Mouse (Mus musculus): ENCODE data around the gene Alpk1.

Alpk1 gene

DNA sequence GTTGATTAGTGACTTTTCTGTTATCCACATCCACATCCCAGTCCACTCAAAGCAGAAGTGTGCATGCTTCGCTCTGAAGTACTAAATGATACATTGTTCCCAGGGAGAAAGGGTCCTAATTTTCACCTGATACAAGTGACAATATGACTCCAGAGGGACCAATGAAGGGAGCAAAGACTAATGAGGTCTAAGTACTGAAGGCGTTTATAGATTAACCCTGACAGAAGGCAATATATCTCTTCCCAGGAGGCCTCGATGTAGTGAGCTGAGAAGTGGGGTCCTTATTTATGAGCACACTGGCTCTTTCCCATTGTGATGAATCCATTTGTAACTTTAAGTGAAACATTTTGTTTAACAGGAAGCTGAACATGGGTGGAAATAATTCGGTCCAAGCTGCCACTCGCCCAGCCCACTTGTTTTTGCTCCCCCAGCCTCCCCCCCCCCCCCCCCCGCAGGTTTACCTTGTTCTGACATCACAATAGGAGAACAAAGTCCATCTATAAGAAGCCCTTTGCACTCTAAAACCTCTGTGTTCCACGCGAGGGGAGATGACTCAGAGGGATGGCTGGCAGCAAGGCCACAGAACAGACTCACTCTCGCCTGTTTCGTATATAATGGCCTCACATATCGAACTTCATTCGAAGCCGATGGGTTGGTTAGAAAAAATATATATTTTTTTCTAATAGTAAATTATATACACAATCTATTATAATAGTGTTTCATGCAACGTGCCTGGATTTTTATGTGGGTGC lies 36.5 kb downstream of the Alpk1 start:
- no peak for DNase-seq

DNA sequence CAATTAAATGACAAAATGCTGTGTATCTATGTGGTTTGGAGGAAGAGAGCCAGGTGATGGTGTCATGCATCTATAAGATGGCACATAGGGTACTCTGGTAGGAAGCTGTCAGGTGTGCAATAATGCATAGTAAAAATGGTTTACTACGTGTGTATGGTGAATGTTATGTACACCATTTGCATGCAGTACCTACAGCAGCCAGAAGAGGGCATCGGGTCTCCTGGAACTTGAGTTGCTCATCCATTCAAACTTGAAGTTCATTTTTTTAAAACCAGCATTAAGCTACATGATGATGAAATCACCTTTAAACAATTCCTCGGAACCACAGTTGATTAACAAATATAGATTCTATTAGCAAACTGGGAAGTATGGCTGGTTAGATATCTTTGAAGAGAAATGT lies 38.9 kb downstream of the Alpk1 start:
- DNase-seq = no peak

DNA sequence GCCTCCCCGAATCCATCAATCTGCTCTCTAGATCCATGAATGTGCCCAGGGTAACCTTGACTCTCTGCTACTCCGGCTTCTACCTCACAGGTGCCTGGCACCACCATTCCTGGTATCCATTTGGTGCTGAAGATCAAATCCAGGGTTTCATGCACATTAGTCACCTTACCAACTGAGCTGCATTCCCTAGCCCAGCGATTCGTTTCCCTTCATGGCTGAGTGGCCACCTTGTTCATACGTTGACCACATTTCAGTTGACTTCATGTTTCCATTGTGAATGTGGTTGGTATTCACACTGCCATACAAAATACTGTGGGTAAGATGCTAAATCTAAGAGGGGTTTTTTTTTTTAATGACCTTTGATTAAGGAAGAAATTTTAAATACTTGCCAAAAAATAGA lies 42.5 kb downstream of the Alpk1 start:
- DNase-seq = no peak

DNA sequence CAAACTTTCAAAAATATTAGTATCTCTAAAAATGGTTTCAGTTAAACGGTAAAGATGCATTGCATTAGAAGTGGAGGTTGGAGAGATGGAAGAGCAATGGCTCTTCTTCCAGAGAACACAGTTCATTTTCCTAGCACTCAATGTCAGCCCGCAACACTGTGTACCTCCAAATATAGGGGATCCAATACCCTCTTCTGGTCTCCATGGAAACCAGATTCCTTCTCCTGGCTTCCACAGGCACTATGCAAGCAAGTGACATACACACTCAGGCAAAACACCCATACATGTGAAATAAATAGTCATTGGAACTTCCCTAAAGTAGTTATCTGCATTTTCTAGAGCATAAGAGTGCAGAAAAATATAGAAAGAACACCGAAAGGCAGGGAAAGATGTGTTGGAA lies 44.9 kb downstream of the Alpk1 start:
- DNase-seq = no peak

DNA sequence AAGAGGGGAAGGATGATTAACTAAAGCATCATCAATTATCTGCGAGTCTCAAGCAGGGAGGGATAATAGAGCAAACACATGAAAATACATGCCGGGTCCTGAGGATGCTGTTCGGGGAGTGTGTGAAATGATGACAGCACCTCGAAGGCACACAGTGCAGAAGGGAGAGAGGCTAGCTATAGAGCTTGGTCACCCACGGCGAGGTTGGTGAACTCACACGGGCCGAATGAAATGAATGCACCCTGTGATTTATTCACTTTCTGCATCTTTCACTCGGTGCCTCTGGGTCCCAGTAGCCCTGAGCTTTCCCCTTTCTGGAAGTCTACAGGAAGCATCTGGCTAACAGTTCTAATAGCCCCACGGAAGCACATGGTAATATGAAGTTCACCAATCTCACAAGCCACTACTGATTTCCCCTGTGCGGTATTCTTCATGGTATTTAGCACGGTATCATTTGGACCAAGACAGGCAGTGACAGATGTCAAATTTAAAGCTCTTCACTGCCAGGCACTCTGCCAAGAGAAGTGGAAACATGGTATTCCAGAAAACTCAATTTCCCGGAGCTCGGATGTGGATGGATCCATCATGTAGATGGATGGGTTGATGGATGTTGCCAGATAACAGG lies 50.7 kb downstream of the Alpk1 start:
- DNase-seq = no peak

DNA sequence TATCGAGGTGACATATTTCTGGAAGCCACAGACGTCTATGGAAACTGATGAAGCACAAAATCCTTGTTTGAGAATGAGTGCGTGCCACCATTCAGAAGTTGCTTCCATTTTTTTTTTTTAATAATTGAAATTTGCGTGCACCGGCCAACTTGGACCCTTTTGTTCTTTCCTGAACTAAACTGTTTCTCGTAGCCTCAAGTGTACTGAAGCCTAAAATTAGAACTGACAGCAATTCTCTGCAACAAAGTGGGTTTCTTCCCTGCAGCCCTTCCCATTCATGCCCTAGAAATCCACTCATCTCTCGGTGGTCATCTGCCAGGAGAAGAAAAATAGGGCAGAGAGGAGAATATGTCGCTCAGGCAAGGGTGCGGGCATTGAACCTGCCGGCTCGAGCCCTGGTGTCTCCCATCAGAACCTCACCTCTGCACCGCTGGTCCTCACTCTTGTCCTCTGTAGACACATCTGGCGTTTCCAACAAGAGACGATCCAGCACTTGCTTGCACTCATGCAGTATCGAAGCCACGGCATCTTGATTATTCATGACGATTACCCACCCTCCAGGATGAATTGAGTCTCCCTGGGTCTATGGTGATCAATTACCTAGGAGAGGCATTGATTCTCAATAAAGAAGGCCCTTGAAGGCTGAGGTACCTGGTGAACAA lies 51.3 kb downstream of the Alpk1 start:
- DNase-seq = no peak

DNA sequence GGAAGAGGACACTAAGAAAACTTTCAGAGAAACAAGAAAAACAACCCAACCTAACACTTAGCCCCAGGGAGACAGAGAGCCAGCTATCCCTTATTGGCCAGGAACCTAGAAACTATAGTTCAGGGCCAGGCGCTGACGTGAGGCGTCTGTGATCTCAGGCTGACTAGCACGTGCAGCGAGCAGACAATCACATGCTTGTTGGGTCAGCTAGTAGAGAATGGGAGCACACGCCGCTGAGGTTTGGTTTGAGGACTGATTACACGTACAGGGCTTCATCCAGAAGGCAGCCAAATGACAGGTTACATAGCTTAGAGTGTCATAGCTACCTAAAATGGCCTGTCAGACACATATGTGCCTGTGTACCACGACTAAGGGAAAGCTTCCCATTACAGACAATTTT lies 52.3 kb downstream of the Alpk1 start:
- DNase-seq = no peak

DNA sequence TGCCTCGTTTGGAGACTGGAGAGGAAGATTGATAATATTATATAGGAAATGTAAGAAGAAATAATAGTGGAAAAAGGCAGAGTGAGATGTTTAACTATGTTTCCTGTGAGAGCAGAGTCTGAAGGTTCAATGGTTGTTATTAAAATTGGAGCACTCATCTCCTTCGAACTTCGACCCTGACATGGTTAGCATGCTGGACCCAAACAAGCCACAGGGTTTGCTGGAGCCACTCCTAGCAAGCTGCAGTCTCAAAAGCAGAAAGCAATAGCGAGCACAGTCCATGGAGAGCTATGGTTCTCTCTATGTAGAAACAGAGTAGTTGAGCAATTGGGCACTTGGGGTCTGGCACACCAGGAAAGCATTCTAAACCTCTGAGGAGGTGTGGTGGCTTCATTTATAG lies 59.4 kb downstream of the Alpk1 start:
- DNase-seq = no peak

DNA sequence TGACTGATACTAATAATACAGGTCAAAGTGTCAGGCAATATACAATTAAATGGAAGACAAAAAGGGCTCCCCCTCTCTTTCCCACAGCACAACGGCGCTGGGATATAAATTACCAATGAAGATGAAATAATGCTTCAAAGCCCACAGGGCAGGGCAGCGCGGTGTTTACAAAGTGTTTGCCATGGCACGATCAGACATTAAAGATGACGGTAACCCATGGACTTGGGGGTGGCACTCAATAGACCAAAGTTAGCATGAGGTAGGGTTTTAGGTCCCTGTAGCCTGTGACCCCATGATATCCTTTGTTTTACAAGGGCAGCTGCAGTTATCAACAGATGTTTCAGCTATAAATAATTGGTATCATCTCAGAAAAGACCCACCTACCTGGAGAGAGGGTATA lies 60.3 kb downstream of the Alpk1 start:
- no peak for DNase-seq

DNA sequence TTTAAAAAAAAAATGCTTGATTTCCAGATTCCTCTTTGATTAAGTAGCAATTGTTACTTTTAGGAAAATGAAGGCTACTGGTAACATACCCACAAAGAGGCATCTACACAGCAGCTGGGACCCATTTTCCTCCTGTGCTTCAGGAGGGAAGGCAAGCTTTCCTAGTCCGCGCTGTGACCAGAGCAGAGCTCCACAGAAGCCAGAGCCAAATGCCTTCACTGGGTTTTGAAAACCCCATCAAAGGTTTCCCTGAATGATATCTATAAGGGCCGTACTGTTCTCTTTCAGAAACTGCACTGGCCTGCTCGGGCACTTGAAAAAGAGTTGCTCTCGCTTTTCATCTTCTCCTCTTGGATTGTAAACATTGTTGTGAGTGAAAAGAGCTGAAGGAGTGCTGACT lies 60.7 kb downstream of the Alpk1 start:
- DNase-seq = no peak

DNA sequence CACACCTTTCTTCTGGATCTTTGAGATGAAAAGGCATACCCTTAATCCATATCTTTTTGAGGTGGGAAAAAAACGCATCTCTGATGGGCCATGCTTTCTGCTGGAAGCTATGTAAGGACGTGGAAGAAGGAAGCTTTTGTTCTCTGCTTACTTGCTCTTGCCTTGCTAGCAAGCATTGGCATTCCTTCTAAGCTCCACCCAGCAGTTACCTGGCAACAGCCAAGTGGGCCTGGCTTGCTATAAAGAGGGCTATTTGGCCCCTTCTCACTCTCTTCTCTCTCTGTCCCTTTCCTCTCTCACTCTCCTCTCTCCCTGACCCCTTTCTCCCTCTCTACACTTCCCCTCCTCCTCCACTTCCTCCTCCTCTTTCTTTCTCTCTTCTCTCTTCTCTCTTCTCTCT lies 63.6 kb downstream of the Alpk1 start:
- no peak for DNase-seq

DNA sequence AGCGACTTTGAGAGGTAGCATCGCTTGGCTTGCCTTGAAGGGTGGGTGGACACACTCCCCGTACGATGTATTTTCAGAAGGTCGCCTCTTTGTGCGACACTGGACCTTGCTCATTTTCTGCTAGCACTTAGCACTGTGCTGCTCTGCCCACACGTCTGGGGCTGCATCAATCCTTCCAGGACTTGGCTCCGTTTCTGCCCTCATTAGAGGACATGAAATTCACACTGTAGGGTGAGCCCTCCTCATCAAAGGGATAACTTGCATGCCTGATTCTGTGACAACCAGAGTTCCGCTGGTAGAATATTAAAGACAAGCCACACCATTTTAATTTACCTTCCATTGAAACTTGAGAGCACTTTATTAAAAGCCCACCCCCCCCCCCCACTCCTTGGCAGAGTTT lies 67.2 kb downstream of the Alpk1 start:
- no peak for DNase-seq

DNA sequence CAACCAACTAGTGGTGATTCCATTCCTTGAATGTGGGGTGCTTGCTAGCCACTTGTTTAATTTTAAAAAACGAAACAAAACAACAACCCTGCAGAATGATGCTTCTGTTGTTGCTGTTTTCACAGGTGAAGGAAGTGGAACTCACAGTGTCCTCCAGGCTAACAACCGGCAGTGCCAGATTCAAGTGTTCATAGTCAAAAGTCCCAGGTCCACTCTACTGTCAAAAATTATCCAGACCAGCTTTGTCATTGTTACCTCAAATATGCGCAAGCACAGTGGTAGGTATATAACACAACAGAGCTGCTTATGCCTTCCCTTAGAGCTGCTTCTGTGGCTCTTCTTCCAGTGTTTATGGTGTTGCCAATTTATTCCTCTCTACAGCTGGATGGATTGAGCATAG lies 68.8 kb downstream of the Alpk1 start:
- DNase-seq = no peak

DNA sequence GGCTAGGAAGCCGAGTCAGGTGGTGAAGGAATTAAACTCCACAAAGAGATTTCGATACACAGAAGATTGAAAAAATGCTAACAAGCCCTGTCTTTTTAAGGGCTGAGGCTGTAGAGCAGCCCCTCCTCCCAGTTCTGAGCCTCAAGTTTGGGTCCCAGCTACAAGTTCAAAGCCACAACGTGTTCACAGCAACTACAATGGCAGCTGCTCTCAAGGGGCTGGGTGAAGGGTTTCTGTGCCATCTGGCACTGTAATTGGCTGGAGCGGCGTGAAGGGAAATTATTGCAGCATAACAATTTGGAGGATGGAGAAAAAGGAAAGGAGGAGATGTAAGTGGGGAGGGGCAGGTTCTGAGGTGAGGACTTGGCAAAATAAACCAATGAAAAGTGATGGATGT lies 73.2 kb downstream of the Alpk1 start:
- DNase-seq = no peak

DNA sequence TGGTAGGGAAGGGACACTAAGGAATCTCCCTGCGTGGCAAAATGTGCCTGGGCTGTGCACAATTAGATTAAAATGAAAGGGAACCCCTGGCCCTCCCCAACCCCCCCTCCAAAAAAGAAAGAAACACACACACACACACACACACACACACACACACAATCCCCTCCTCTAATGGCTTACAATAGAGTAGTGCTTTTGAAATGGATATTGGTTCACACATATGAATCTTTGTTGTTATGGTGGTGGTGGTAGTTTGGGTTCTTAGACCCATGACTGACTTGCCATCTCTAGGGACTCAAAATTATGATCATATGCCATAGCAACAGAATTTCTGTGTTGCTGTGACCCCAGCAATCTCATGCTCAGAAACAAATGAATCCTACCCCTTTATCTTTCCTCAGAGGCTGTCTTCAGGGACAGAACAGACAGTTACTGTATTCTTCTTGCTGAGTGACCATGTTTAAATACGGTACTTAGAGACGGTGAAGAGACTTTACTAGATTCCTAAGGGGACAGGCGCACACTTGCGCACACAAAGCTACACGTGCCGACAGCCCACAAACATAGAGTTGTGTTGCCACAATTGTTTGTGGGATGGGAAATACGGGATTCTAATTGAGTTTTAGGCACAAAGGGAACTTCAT lies 73.8 kb downstream of the Alpk1 start:
- no peak for DNase-seq

DNA sequence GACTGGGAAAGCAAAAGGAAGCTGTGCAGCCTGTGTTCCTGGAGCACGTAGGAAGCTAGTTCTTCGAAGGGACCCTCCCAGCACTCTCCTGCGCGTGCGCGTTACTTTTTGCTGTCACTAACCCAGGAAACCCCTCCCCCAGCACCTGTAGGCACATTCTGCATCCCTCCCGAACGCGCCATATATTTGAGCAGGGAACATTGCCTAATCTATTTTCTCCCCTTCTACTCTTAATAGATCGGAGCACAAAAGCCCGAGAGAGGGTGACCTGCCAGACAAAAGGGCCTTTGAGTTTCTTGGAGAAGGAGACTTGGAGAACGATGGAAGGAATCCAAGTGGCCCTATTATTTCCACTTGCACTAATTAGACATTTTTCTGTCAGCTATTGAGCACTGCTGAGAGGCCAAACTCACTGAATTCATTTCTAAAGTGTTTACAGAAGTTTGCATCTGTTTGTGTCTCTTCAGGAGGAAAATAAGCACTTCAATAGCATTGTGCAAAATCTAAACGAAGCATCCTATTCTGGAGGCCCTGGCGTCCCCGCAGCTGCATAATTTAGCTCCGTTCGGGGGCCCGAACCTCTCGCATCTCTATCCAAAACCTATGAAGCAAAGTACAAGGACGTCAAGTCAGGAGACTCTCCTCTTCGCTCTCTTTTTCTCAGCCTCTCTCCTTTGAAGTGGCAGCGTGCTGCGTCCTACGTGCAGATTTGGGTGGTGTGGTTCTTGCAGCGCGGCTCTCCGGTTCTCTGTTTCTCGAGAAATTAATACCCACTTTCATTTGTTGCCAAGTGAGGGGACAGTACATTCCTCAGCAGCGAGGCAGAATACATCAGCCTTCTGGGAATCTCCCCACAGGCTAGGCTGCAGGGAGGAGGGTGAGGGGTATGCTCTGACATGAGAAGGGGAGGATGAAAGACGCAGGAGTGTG lies 74.5 kb downstream of the Alpk1 start:
- DNase-seq = peak; percentile 7

DNA sequence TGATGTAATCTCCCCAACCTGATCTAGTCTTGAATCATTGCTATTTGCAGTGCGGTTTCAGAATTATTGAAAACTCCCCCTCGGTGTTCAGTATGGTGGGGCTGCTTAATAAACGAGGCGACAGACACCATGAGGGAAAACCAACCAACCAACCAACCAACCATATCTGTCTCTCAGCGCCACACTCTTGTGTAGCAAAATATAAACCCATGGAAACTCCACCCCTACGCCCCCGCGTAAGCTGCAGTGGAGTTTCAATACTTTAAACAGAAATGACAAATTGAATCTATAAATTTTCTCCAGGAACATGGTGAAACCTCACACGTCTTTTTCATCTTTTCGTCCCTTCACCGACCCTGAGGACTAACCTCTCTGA lies 75.2 kb downstream of the Alpk1 start:
- no peak for DNase-seq

DNA sequence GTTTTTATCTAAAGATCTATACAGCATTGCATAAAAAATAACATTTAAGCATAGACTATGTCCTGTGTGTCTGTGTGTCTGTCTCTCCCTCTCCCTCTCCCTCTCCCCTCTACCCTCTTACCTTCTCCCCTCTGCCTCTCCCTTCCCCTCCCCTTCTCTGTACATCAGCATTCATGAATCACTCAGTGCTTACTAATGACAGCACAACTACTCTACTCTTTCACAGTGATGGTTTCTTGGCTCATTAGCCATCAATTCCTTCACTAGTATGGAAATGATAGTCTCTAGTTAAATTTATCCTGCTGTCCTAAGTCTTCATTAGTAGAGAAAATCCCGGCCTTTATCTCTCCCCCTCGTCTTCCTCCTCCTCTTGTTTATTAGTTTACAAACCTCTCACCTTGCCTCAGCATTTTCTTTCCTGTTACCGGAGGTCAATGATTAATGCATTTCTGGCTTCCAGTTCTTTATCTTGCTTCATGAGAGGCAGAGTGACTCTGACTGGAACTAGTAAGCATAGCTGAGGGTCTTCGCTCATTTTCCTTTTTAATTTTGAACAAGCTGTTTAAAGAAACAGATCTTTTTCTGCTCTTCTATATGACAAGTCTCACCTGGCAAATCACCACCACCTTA lies 79.0 kb downstream of the Alpk1 start:
- DNase-seq = no peak

DNA sequence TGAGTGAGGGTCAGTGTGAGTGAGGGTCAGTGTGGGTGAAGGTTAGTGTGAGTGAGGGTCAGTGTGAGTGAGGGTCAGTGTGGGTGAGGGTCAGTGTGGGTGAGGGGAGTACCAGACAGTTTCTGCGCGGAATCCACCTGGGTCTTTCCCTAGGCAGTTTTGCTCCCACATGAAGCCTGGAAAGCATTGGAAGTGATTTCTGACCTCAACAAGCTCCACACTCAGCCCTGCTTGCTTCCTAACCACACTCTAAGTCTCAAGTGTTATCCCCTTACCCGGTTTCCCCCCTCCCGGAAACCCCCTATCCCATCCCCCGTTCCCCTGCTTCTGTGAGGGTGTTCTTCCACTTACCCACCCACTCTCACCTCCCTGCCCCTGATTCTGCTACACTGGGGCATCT lies 81.7 kb downstream of the Alpk1 start:
- DNase-seq = no peak

DNA sequence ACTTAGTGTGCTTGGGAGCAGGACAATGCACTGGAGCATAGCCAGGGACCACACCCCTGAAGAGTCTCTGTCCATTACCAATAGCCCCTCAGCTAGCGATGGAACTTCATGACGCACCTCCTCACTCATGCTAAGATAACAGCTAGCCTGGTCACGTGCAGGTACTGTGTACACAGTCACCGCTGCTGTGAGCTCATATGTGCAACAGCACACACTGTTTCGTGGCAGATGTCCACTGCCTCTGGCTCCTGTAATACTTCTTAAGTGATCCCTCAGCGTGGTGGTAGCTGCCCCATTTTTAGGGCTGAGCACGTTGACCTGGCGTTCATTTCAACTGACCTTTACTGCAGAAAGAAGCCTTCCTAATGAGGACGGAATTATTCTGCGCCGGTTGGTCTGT lies 83.8 kb downstream of the Alpk1 start:
- no peak for DNase-seq

DNA sequence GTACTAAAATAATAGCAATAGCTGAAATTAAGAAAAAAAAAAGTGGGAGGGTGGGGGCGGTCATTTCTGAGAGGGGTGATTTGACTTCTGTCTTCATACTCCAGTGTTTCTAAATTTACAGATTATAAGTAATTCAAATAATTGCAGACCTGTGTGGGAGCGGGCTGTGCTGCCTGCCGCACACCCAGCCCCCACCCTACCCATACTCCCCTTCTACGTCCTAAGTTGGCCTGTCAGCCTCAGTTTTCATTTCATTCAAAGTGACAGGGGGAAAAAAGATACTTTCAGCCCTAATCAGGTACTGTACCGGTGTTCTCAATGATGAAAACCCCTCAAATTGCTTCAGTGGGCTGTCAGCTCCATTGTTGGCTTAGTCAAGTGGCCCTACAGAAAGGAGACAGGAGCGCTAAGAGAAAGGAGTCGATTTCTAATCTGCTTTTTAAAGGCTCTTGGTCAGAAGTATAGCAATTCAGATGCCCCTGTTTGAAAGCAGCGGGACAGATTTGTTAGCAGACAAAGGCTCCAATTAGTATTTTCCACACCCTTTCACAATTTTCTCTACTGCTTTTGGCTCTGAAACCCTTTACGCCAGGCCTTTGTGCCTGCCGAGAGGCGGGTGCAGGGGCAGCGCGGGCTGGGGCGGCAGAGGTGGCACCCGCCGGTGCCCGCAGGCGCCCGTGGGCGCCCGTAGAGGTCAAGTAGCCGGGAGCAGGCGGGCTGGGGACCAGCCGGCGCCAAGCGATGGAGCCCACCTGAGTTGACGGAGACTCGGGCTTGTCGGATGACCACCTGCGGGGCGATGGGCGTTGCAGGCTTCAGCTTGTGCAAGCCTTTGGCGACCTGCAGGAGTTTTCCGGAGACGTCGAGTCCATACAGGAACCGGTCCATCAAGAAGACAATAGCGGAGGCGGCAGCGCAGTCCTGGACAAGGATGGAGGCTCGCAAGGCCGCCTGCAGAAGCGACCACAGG lies 85.2 kb downstream of the Alpk1 start:
- DNase-seq = no peak

Data from lung, postnatal 14 days (tissue).